Mouse (Mus musculus): ENCODE measurements around the gene Sult5a1.

The Sult5a1 gene

GRCm38 (mm10) chr8:123157888-123158465 lies at the start of gene Sult5a1:
Gene Sult5a1 (minus strand): TSS chr8:123158315.
- DNase-seq (ENCODE audit: low read depth in 1 of 2, low spot score in 2 of 2): no peak

GRCm38 (mm10) chr8:123203571-123203970 lies 45.5 kb upstream of the Sult5a1 start:
- DNase-seq (ENCODE audit: low read depth in 1 of 2, low spot score in 2 of 2): no peak

- peak in 1 of 2 experiments; percentile 53 for DNase-seq (ENCODE audit: low read depth in 1 of 2, low spot score in 2 of 2)
Measured at GRCm38 (mm10) chr8:123202288-123202687, 44.2 kb upstream of the Sult5a1 start.

- DNase-seq (ENCODE audit: low read depth in 1 of 2, low spot score in 2 of 2): no peak
Measured at GRCm38 (mm10) chr8:123199864-123200263, 41.7 kb upstream of the Sult5a1 start.

- DNase-seq (ENCODE audit: low read depth in 1 of 2, low spot score in 2 of 2): peak in 1 of 2 experiments; percentile 10
Measured at GRCm38 (mm10) chr8:123197016-123197415, 38.9 kb upstream of the Sult5a1 start.

GRCm38 (mm10) chr8:123193771-123194170 lies 35.7 kb upstream of the Sult5a1 start:
- no peak for DNase-seq (ENCODE audit: low read depth in 1 of 2, low spot score in 2 of 2)

GRCm38 (mm10) chr8:123191908-123192307 lies 33.8 kb upstream of the Sult5a1 start:
- DNase-seq (ENCODE audit: low read depth in 1 of 2, low spot score in 2 of 2): no peak

GRCm38 (mm10) chr8:123190678-123191077 lies 32.6 kb upstream of the Sult5a1 start:
- peak in 1 of 2 experiments; percentile 16 for DNase-seq (ENCODE audit: low read depth in 1 of 2, low spot score in 2 of 2)

GRCm38 (mm10) chr8:123188841-123189240 lies 30.7 kb upstream of the Sult5a1 start:
- no peak for DNase-seq (ENCODE audit: low read depth in 1 of 2, low spot score in 2 of 2)

- DNase-seq (ENCODE audit: low read depth in 1 of 2, low spot score in 2 of 2): no peak
Measured at GRCm38 (mm10) chr8:123188006-123188405, 29.9 kb upstream of the Sult5a1 start.

GRCm38 (mm10) chr8:123185566-123186409 lies 27.7 kb upstream of the Sult5a1 start, which contains the start of gene Dpep1:
Gene Dpep1 (plus strand): TSS chr8:123186242.
- DNase-seq (ENCODE audit: low read depth in 1 of 2, low spot score in 2 of 2): no peak

- no peak for DNase-seq (ENCODE audit: low read depth in 1 of 2, low spot score in 2 of 2)
Measured at GRCm38 (mm10) chr8:123181391-123181790, 23.3 kb upstream of the Sult5a1 start.

- no peak for DNase-seq (ENCODE audit: low read depth in 1 of 2, low spot score in 2 of 2)
Measured at GRCm38 (mm10) chr8:123156070-123156773, 1.9 kb downstream of the Sult5a1 start.

- DNase-seq (ENCODE audit: low read depth in 1 of 2, low spot score in 2 of 2): no peak
Measured at GRCm38 (mm10) chr8:123155177-123155576, 2.9 kb downstream of the Sult5a1 start.

- DNase-seq (ENCODE audit: low read depth in 1 of 2, low spot score in 2 of 2): no peak
Measured at GRCm38 (mm10) chr8:123150737-123151171, 7.4 kb downstream of the Sult5a1 start.

- no peak for DNase-seq (ENCODE audit: low read depth in 1 of 2, low spot score in 2 of 2)
Measured at GRCm38 (mm10) chr8:123146390-123146789, 11.7 kb downstream of the Sult5a1 start.

GRCm38 (mm10) chr8:123145279-123145678 lies 12.8 kb downstream of the Sult5a1 start:
- no peak for DNase-seq (ENCODE audit: low read depth in 1 of 2, low spot score in 2 of 2)

- DNase-seq (ENCODE audit: low read depth in 1 of 2, low spot score in 2 of 2): no peak
Measured at GRCm38 (mm10) chr8:123141741-123142462, 16.2 kb downstream of the Sult5a1 start.

GRCm38 (mm10) chr8:123138741-123139140 lies 19.4 kb downstream of the Sult5a1 start:
- no peak for DNase-seq (ENCODE audit: low read depth in 1 of 2, low spot score in 2 of 2)

GRCm38 (mm10) chr8:123137645-123138077 lies 20.5 kb downstream of the Sult5a1 start:
- DNase-seq (ENCODE audit: low read depth in 1 of 2, low spot score in 2 of 2): no peak

- no peak for DNase-seq (ENCODE audit: low read depth in 1 of 2, low spot score in 2 of 2)
Measured at GRCm38 (mm10) chr8:123136287-123136686, 21.8 kb downstream of the Sult5a1 start.
